Mouse (Mus musculus) brain, adult 2 months (tissue): ENCODE results near the gene Foxk1.
A peak's percentile ranks its signal among the peaks of the same experiment; 100 is the strongest.

Experiments used
- DNase-seq: peaks from one replicate; pipeline ENCODE4 v3.0.0; 2011; ENCODE audit warnings: low read depth, low spot score

Gene Foxk1

DNA sequence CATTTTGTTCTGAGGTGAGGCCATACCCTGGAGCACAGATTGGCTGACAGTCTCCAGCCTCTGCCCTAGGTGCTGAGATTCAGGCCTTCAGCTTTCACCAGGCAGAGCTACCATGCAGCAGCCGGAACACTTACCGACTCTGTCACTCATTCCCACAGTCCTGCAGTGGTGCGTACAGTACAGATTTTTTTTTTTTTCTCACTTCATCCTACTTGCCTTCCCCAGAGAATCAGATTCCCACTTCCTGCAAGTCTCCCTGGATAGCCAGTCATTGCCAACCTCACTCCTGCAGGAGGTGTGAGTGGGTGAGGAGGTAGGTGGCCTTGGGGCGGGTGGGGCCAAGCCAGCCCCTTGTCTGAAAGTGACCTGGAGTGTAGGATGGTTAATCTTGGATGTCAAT, 19.0 kb downstream of the Foxk1 start:
- DNase-seq, result peak; percentile 59

DNA sequence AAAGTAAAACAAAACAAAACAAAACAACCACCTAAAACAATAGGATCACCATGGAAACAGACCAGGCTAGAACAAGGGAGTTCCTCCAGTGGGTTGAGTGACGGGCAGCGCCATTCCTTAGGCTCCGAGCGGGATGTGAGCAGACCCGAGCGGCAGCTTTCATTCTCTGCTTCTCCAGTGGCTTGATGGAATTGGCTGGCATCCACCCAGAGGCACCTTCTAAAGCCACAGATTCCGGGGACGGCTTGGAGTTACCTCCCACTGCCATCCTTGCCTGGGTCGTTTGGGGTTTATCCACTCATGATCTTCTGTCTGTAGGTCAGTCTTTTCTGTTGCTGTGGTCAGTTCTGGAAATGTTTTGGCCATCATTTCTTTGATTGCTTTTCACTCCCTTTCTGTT, 19.6 kb downstream of the Foxk1 start:
- no peak for DNase-seq

DNA sequence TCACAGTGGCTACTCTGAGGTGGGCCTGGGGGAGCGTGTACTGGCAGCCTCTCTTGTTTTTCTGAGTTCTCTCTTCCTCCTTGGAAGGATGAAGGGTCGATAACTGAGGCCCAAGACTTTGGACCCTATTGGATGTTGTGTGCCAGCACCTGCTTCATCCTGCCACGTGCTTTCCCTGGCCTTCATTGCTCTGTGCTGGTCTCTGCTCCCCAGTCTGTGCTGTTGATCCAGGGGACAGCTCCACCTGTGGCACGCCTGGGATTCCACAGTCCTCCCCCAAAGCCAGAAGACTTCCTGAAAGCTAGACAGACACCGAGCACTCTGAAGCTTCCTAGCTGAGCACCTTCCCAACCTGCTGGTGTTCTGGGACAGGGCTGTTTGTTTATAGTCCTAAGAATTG, 20.6 kb downstream of the Foxk1 start:
- DNase-seq, result no peak

DNA sequence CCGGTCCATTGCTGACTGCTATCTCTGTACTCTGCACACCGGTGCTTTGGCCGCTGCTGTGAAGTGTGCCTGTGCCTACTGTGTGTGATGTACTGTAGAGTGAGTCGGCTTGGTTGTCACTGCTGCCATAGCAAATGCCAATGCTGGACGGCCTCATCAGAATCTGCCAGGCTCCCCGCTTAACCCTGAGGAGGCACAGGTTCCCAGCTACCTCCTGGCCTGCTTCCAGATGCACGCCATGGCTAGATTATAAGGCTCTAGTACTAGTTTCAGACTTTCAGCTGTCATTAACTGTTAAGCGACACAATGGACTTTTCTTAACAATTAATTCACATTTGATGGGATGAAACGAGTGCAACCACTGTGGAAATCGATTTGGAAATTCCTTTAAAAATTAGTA, 21.8 kb downstream of the Foxk1 start:
- DNase-seq, result no peak

DNA sequence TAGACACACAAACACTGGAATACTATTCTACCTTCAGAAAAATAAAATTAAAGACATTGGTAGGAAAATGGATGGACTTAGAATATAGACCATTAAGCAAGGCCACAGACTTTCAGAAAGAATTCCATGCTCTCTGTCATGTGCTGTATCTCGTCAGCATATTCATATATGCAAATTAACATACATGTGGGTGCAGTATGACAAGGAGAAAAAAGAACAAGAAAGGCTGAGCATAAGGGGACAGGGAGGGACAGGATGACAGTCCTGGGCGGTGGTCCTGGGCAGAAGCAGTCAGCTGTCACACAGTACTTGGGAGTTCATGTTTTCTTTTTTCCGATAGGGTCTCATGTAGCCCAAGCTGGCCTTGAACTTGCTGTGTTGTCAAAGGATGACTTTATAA, 22.4 kb downstream of the Foxk1 start:
- no peak for DNase-seq

DNA sequence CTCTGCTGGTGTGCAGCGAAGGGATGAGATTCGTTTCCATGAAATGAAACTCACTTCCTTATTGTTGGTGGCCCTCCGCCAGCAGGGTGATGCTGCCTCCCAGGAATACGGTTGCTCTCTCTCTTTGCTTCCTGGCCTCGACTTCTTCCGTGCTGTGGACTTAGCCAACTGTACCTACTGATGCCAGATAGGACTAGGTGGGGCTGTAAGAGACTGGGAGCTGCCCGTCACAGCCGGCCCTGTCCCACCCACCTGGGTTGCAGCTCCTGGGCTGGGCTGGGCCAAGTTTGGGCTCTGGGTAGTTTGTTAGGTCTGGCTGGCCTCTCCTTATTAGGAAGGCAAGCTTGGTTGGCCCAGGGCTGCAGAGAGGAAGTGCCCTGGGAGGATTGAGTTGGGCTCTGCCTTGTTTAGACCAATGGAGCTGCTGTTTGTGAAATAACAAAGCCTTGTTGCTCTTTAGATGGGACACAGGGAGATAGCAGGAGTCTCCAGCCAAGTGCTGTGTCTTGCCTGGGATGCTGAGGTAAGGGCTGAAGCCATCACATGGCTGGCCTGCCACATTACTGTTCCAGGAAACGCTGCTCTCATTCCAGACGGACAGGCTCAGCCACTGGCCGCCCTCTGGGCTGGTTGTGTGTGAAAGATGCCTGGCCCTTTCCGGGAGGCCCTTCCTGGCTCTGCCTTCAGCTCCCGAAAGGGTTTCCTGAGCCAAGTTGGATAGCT, 23.5 kb downstream of the Foxk1 start:
- DNase-seq, result peak; percentile 76

DNA sequence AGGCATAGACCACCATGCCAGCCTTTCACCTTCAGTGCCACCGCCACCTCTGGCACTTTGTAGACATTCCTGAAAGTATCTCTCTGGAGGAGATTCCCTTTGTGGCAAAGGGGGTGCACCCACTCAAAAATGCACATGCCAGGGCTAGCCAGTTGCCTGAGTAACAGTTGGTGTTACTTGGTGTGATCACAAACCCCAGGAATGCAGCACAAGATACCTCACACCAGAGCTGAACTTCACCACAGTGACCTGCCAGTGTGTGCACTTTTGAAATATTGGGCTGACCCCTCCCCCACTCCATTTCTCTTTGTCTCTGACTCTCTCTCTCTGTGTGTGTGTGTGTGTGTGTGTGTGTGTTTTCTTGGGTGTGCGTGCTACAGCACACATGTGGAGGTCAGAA, 25.2 kb downstream of the Foxk1 start:
- DNase-seq, result no peak

DNA sequence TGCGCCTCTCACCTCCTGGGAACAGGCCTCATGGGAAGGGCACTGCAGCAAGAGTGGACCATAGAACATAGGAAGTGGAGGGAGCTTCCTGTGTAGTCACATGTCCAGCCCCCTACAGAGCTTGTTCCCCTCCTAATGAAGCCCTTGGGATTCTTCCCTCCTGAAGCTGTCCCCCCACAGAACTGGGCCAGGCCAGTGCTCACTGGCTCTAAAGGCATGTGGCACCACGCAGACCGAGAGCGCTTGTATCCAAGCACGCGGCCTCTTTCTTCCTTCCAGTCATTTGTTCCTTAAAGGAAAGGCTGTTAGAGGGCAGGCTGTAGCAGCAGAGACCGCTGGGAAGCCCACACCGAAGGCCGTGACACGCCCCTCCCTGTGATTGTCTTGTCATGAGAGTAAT, 26.6 kb downstream of the Foxk1 start:
- no peak for DNase-seq

DNA sequence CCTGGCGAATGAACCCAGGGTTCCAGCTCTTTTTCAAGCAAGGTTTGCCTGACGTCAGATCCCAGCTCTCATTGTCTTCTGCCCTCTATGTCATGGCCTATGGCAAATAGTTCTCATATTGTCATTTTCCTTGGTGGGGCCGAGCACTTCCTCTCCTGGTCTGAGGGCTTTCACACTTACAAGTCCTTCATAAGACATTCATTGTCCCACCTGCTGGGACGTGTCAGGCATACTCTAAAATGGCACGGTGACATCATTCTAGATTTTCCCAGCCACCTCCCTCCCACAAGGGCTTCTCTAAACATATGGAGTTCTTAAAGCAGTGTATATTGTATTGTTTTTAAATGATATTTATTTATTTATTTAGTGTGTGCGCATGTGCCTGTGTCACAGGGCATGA, 27.4 kb downstream of the Foxk1 start:
- DNase-seq, result no peak

DNA sequence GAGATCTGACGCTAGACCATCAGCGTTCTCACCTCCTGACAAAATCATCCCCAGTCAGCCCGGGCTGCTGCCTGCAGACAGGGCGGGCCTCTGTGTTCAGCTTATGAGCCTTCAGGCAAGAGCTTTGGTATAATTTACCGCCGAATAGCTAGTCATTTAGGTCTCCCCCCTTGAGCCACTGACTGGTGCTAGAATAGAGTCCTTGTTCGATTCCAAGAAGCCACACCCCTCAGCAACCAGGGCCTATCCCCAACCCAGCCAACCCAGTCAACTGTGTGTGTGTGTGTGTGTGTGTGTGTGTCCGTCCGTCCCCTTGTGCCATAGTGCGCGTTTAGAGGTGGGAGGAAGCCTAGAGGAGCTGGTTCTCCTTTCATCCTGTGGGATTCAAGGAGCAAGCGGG, 29.7 kb downstream of the Foxk1 start:
- DNase-seq, result peak; percentile 47

DNA sequence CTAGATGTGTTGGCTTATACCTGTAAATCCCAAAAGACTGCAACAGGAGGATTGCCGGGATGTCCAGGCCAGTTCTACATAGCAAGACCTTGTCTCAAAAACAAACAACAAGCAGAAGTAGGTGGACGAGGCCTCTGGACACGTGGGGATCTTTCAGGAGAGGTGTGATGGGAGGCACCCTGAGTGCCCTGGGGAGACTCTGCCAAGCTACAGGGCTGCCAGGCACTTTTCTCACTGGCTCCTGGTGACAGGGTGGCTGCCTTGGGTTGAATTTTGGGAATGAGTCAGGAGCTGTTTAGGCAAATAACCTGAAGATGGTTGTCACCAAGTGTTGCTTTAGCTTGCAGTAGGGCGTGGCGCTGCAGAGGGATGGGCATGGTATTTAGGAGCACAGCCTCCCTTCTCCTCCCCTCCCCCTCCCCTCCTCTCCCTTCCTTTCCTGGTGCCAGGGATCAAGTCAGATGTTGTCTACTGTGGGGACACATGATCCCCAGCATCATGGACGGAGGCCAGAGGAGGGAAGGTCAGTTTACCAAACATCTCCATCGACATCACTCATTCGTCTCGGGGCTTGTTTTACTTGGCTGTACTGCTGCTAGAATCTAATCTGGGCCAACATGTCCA, 30.6 kb downstream of the Foxk1 start:
- peak; percentile 33 for DNase-seq

DNA sequence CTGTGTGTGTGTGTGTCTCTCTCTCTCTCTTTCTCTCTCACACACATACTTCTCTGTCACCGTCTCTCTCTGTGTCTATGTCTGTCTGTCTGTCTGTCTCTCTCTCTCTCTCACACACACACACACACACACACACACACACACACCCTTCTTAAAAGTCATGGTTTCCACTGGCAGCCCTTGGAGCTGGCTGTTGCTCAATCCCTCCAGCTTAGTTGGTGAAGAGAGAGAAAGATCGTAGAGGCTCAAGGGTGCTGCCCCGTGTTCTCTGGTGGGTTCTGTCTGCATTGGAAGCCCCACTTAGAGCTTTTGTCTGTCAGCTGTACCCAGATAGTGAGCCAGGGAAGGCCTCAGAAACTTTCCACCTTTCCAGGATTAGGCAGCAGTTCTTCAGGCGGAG, 31.4 kb downstream of the Foxk1 start:
- no peak for DNase-seq

DNA sequence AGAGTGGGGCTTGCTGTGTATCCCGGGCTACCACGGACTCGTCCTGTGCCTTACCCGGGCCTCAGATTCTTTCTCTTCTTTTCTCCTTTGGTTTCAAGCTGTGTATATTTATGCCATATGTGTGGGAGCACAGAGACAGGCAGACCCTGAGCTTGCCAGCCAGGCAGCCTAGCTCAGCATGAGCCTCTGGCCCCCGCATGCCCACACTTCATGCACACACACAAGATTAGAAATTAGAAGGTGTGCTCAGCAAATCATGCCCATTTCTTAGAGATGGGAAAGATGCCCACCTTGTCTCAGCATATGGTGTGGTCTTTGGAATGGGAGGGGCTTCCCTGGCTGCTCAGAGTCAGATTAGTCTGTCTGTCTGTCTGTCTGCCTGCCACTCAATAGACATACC, 32.8 kb downstream of the Foxk1 start:
- DNase-seq, result peak; percentile 89

DNA sequence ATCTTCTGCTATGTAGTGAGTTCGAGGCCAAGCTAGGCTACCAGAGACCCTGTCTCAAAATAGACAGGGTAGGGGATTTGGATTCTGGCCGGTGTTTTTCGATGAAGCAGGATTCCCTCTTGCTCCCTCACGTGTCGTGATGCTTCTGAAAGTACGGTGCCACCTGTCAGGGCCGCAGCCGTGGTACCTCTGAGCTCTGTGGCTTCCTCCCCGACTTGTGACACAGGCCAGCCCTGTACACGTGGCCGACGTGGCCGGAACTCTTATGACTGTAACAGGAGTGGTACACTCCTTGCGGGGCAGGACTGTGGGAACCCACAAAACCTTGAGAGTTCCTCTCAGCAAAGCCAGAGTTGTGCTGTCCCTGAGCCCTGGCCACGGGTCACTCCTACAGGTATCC, 34.4 kb downstream of the Foxk1 start:
- no peak for DNase-seq

DNA sequence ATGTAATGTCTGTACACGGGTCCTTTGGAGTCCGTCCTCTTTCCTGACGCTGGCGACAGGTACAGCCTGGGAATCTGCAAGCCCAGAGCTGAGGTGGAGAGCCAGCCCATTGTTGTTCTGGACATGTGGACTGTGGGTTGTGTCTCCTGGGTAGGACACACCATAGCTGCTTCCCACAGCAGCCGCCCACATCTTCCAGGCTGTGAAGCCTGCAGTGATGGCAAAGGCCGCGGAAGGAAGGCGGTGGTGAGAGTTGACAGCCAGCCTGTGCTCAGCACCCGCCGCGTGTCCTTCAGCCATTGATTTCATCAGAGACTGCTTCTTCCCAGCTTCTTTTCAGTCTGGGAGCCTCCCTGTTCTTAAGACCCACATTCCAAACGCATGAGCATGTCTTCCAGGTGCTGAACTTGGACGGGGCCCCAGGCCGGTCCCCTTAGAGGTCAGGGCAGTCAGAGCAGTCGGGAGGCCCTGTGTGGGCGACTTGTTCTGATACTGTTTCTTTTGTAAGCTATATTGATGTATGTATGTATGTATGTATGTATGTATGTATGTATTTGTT, 37.2 kb downstream of the Foxk1 start:
- DNase-seq, result peak; percentile 69

DNA sequence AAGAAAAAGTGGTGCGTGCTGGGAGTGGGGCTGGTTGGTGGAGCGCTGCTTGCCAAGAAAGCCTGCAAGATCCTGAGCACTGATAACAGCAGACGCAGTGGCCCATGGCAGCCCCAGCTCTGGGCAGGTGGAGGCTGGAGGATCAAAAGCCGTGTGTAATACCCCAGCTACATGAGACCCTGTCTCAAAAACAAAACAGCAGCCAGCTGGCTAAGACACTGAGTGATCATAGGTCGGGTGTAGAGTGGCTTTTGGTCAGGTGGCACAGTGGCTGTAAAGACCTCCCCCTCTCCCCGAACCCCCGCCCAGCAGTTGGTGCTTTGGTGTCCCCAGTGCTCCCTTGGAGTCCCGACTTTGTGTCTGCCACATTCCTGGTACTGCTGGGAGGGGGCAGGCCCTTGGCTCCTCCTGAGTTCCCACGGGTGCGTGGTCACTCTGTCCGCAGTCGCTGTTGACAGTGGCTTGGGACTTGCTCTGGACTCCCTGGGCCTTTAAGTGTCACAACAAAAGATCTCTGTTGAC, 38.7 kb downstream of the Foxk1 start:
- DNase-seq, result no peak

DNA sequence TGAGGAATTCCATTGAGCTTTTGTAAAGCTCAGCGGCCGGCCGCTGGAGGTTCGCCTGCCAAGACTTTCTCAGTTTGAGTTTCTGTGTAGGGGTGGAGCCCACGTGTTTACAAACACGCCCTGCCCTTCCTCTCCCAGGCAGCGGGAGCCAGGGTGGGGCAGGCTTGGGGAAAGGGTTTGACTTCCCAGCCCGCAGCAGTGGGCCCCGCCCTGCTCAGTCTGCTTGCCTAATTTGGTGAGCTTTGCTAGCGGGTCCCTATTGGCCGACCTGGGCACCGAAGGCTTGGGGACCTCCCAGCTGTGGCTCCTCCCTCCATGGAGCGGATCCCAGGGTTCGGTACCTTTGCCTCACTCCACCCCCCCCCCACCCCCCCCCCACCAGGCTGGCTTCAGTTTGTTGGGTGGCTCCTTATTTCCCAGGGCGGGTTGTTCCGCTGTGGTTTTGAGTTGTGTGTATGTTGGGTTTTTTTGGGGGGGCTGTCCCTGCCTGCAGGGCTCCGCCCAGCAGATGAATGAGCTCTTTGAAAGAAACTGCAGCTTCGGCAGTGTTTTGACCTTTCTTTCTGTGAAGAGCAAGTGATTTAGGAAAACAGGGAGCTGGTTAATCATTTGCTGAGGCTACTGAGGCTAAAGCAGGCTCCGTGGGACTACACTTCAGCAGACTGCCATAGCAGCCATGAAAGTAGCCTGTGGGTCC, 39.3 kb downstream of the Foxk1 start:
- DNase-seq, result peak; percentile 86

DNA sequence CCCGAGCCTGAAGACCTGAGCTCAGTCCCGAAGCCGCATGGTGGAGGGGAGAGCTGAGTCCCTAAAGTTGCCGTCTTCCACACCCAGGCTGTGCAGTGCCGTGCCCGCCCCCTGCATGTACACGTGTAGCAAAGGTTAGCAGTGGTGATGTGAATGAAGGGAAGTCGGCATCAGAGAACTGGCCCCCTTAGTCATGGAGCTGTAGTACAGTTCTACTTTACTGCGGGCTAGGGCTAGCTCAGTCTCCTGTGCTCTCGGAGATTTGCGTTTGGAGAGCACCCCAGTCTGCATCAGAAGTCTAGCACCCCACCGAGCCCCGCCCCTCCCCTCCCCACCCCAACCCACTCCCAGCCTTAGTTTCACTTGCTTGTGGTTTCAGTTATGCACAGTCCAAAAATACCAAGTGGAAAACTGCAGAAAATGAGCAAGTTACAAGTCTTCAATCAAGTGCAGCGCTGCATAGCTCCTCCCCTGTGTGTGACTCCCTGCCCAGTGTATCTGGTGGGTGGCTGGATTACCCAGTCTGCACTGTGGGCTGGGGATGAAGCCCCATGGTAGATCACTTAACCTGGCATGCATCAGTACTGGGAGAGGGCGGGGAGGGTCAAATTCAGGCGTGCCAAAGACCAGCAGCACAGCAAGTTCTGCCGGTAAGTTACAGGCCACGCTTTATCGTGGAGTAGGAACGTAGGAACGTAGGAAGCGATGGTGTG, 40.2 kb downstream of the Foxk1 start:
- no peak for DNase-seq

DNA sequence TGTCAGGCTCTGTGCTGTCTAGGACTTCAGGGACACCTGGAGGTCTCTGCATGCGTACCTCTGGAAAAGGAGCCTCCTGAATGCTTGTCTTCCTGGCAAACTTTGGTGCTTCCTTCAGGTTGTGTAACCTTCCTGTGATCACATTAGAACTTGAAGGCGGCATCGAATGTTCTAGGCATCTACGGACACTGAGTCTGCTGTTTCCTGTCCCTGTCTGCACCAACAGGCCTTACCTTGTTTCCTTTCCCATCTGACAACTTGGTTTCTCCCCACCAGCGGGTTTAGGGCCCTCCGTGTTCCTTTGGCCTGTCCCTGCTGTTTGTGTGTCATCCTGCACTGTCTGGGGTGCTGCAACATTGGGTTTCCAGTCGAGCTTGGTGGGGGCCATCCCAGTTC, 40.7 kb downstream of the Foxk1 start:
- DNase-seq, result no peak

DNA sequence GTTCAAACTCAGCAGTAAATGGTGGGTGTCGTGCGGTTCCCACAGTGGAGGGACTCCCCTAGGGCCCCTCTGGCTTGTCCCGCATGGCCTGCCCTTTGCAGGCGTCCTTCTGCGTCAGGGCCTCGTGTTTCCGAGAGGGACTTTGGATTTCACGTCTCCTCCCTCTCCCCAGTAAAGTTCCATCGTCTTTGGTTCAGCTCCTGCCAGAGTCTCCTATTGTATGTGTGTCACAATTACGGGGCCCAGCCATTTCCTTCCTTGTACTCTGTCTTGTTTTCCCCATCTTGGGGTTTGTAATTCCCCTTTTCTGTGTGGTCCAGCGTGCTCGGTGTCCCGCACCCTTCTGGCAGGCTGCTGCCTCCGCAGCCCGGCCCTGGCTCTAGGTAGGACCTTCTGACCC, 42.2 kb downstream of the Foxk1 start:
- DNase-seq, result no peak

DNA sequence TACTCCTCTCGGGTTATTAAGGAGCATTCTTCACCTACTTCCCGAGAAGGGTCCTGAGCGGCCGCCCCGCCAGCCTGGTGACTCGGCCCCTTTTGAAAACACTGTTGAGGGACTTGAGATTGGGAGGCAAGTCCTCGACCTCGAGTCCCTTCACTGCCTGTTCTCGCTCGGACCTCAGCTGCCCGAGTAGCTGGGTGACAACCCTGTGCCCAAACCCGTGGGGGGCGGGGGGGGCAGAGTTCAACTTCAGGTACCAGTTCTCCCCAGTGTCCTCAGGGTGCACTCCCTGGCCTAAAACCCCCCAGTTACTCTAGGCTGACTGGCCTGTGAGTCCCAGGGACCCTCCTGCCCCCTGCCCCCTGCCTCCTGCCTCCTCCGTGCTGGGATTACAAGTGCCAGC, 42.7 kb downstream of the Foxk1 start:
- no peak for DNase-seq
